Mouse (Mus musculus) forebrain, embryonic 11.5 days (tissue): ENCODE results near the gene Sun1. TPM values are rescaled to one million over a fixed set of nuclear protein-coding genes. Genes with fewer than 3 reads are reported as not detected.

ENCODE experiments used
- ATAC-seq: fragments of 200-750 bp; cut with Nextera tagmentation; replicated peaks from 2 replicates; pipeline ENCODE4 v1.8.0; 2017; ENCODE audit warnings: moderate TSS enrichment; ENCODE audit not compliant: low FRiP score
- DNase-seq: peaks from one replicate; pipeline ENCODE4 v3.0.0-alpha.2; 2017; ENCODE audit warnings: low spot score
- H3K27ac ChIP-seq: fragments of 300-500 bp; sonication (generic); 2 replicates; pipeline ENCODE4 v1.5.1; 2014; ENCODE audit warnings: low read depth, low read length
- H3K27me3 ChIP-seq: fragments of 300-500 bp; sonication (generic); 2 replicates; pipeline ENCODE4 v1.6.1; 2014; ENCODE audit warnings: mild to moderate bottlenecking, low read length, mixed read lengths; ENCODE audit not compliant: control insufficient read depth, insufficient read depth
- H3K36me3 ChIP-seq: fragments of 300-500 bp; sonication (generic); 2 replicates; pipeline ENCODE4 v1.6.1; 2014; ENCODE audit warnings: mild to moderate bottlenecking, low read length, moderate library complexity, mixed read lengths; ENCODE audit not compliant: control insufficient read depth, insufficient read depth
- H3K4me1 ChIP-seq: fragments of 300-500 bp; sonication (generic); replicated peaks from 2 replicates; pipeline ENCODE4 v1.6.1; 2014; ENCODE audit warnings: low read length, mixed read lengths; ENCODE audit not compliant: control insufficient read depth, insufficient read depth
- H3K4me2 ChIP-seq: fragments of 300-500 bp; sonication (generic); 2 replicates; pipeline ENCODE4 v1.6.1; 2014; ENCODE audit warnings: low read depth, mild to moderate bottlenecking, low read length, moderate library complexity, mixed read lengths; ENCODE audit not compliant: severe bottlenecking
- H3K4me3 ChIP-seq: fragments of 300-500 bp; sonication (generic); 2 replicates; pipeline ENCODE4 v1.5.1; 2014; ENCODE audit warnings: low read depth, low read length
- H3K9ac ChIP-seq: fragments of 300-500 bp; sonication (generic); 2 replicates; pipeline ENCODE4 v1.6.1; 2014; ENCODE audit warnings: low read length
- H3K9me3 ChIP-seq: fragments of 300-500 bp; sonication (generic); 2 replicates; pipeline ENCODE4 v1.6.1; 2016; ENCODE audit warnings: low read length, mixed read lengths; ENCODE audit not compliant: control insufficient read depth
- WGBS: fragments of 180-500 bp; shearing (Covaris S2); extraction: QIAGEN DNeasy Blood & Tissue Kit; methylation state at CpG from one replicate; pipeline ENCODE4 v1.1.7; 2014; 5-methylcytosine and 5-hydroxymethylcytosine counted together
- polyA plus RNA-seq: library from polyadenylated mRNA; unstranded; fragments of >200 nt; fragmentation: Nextera tagmentation; extraction: Ambion mirVana; gene quantifications from 2 replicates; pipeline ENCODE4 v1.2.1, GENCODE M21; 2014

Gene Sun1
- polyA plus RNA-seq, 1 experiment from 2014 or later, result 50.7 TPM

DNA sequence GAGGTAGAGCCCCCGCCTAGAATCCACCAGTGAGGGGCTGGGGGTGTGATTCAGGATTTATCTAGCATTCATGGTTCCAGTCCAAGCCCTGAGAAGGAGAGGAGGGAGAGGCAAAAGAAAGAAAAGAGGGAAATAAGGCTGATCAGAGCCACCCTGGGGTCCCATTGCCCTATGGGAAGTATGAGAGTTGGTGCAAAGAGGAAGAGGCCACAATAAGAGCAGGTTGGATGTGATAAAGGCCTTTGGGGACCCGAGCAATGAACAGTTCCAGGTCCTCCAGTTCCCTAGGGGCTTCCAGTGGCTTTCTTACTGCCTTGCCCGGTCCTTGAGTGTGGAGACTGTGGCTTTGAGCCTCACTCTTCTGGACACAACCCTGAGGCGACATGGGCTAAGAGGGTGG is 87.3 kb downstream of the Sun1 start:
- Histone ChIP-seq H3K4me3 (no peak overlapping the region), H3K4me1 (no peaks in the 10 kb centered on the region), H3K9me3 (no peaks in the 10 kb centered on the region), H3K27ac (no peak overlapping the region), H3K9ac (no peak overlapping the region), H3K4me2 (no peak overlapping the region), H3K27me3 (no peaks in the 10 kb centered on the region), H3K36me3 (no peaks in the 10 kb centered on the region)
- DNase-seq (no peak), ATAC-seq (no peak)
- WGBS, result 92% methylated on average over 4 of the region's 4 CpGs

DNA sequence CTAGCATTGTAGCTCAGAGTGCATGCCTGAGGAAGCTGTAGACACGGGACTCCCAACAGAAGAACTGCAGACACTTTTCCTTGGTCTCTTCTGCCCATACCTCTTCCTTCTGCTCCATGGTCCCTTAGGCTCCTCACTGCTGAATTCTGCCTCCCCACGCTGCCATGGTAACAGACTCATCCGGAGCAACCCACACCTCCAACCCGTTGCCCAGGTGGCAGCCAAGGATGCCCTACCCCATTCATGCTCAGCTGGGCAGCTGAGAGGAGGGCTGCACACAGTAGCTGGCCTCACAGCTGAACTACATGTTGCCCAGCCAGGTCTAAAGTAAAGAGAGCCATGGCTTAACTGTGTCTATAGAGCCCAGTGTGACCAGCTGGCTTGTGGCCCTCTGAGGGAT is 88.2 kb downstream of the Sun1 start:
- Histone ChIP-seq H3K4me3 (no peak overlapping the region), H3K36me3 (no peaks in the 10 kb centered on the region), H3K9ac (no peak overlapping the region), H3K4me1 (no peaks in the 10 kb centered on the region), H3K9me3 (no peaks in the 10 kb centered on the region), H3K27ac (no peak overlapping the region), H3K4me2 (no peak overlapping the region), H3K27me3 (no peaks in the 10 kb centered on the region)
- 78% methylated on average over 4 of the region's 4 CpGs for WGBS
- ATAC-seq (no peak), DNase-seq (no peak)

DNA sequence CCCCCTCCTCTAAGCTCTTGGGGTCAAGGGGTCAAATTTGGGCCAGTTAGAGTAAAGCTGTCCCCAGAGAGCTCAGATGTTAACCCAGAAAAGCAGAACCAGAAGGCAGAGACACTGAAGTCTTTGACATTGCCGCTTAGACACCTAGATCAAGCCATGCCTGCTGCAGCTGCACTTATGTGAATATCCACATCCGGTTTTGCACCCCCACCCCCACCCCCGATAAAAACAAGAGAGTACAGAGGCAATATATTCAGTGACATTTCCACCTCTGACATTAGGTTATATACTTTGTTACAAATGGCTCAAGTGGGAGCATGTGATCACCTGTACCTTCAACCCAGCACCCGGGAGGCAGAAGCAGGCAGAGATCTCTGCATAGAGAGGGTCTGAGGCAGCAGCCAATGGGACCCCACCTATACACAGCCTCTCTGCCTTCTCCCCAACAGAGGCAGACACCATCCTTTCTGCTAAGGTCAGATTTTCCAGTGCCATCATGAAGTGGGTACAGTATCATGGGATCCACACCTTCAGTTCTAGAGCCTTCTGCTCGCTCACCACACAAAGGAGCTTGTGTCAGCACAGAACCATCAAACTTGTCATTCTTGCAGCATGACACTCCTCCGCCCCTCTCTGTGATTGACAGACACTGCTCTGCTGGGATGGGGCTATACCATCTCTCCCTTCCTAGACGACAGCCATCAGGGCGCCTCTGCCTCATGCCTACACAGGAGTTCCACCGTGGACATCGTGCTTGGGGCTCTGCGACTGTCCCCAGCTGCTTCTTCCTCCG is 90.2 kb downstream of the Sun1 start:
- Histone ChIP-seq H3K9ac (no peak overlapping the region), H3K36me3 (no peaks in the 10 kb centered on the region), H3K4me1 (no peaks in the 10 kb centered on the region), H3K4me3 (no peak overlapping the region), H3K27me3 (no peaks in the 10 kb centered on the region), H3K27ac (no peak overlapping the region), H3K4me2 (no peak overlapping the region), H3K9me3 (no peaks in the 10 kb centered on the region)
- ATAC-seq, result no peak
- 84% methylated on average over 12 of the region's 12 CpGs for WGBS
- no peak for DNase-seq

DNA sequence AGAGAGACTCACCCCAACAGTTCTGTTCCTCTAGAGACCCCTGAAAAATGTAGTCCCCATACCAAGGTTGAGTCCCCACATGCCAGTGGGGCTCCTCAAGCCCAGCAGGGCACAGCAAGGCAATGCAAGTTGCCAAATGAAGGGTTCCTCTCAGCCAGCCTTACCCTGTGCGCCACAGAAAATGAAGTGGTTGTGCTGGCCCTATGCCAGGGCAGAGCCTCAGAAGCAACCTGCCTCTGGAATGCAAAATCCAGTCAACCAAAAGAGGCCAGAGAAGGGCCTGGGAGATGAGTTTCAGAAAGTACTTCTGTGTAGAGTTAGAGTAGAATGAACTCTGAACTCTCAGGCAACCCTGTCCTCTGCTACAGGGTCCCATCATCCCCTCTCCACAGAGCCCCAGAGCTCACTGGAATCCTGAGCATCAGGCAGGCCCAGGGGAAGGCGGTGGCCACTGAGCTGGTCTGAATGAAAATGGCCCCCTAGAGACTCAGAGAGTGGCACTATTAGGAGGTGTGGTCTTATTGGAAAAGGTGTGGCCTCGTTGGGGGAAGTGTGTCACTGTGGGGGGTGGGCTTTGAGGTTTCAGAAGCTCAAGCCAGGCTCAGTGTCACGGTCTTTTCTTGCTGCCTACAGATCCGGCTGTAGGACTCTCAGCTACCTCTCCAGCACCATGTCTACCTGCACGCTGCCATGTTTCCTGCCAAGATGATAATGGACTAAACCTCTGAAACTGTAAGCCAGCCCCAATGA is 91.5 kb downstream of the Sun1 start:
- H3K9ac ChIP-seq, result no peak overlapping the region
- ATAC-seq, result no peak

GRCm38 (mm10) chr5:139294089-139294488 is 93.7 kb downstream of the Sun1 start:
- H3K36me3 ChIP-seq, result no peaks in the 10 kb centered on the region
- ATAC-seq (no peak), DNase-seq (no peak)
- no peak overlapping the region for H3K4me3 ChIP-seq
- no peaks in the 10 kb centered on the region for H3K27me3 ChIP-seq
- WGBS, result 80% methylated on average over 2 of the region's 2 CpGs
- H3K27ac ChIP-seq, result no peak overlapping the region
- no peaks in the 10 kb centered on the region for H3K9me3 ChIP-seq
- H3K4me2 ChIP-seq, result no peak overlapping the region
- no peak overlapping the region for H3K9ac ChIP-seq
- no peaks in the 10 kb centered on the region for H3K4me1 ChIP-seq

More for the DNA sequence above, 91.5 kb downstream of the Sun1 start:
- Histone ChIP-seq H3K27me3 (no peaks in the 10 kb centered on the region), H3K4me2 (no peak overlapping the region), H3K9me3 (no peaks in the 10 kb centered on the region), H3K4me1 (no peaks in the 10 kb centered on the region), H3K27ac (no peak overlapping the region), H3K36me3 (no peaks in the 10 kb centered on the region), H3K4me3 (no peak overlapping the region)
- no peak for DNase-seq
- WGBS, result 66% methylated on average over 6 of the region's 6 CpGs

DNA sequence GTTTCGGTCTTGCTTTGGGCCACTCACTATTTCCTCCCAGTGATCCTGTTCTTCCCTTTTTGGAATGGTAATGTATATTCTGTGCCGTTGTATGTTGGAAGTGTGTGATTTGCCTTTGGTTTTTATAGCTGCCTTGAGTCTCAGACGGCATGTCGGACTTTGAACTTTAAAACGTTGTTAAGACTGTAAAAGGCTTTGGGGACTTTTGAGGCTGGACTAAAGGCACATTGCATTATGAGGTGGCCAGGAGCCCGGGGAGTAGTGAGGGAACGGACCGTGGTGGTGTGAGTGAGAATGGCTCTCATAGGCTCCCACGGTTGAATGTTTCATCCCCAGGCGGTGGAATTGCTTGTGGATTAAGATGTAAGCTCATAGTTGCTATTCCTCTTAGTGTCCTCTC is 96.7 kb downstream of the Sun1 start:
- H3K9ac ChIP-seq, result no peak overlapping the region
- ATAC-seq, result no peak
- no peak overlapping the region for H3K4me2 ChIP-seq
- no peaks in the 10 kb centered on the region for H3K27me3 ChIP-seq
- WGBS, result 94% methylated on average over 10 of the region's 10 CpGs
- H3K27ac ChIP-seq, result no peak overlapping the region
- H3K9me3 ChIP-seq, result no peaks in the 10 kb centered on the region
- DNase-seq, result no peak
- no peaks in the 10 kb centered on the region for H3K4me1 ChIP-seq
- H3K4me3 ChIP-seq, result no peak overlapping the region
- no peaks in the 10 kb centered on the region for H3K36me3 ChIP-seq

GRCm38 (mm10) chr5:139297745-139298144 is 97.3 kb downstream of the Sun1 start:
- ATAC-seq (no peak), DNase-seq (no peak)
- no peaks in the 10 kb centered on the region for H3K9me3 ChIP-seq
- no peak overlapping the region for H3K27ac ChIP-seq
- H3K27me3 ChIP-seq, result no peaks in the 10 kb centered on the region
- WGBS, result 81% methylated on average over 5 of the region's 5 CpGs
- H3K4me3 ChIP-seq, result no peak overlapping the region
- no peaks in the 10 kb centered on the region for H3K4me1 ChIP-seq
- H3K9ac ChIP-seq, result no peak overlapping the region
- H3K4me2 ChIP-seq, result no peak overlapping the region
- H3K36me3 ChIP-seq, result no peaks in the 10 kb centered on the region
